Mouse (Mus musculus): ENCODE measurements around the gene Podn.
A peak's percentile ranks its signal among the peaks of the same experiment; 100 is the strongest.

Gene Podn

GRCm38 (mm10) chr4:108037027-108037426 lies 59.2 kb downstream of the Podn start:
- no peak for DNase-seq (ENCODE audit: low spot score)

- DNase-seq (ENCODE audit: low spot score): no peak
Observed at GRCm38 (mm10) chr4:108033041-108033764, 63.0 kb downstream of the Podn start.

GRCm38 (mm10) chr4:108032352-108032849 lies 63.8 kb downstream of the Podn start:
- DNase-seq (ENCODE audit: low spot score): no peak

DNA sequence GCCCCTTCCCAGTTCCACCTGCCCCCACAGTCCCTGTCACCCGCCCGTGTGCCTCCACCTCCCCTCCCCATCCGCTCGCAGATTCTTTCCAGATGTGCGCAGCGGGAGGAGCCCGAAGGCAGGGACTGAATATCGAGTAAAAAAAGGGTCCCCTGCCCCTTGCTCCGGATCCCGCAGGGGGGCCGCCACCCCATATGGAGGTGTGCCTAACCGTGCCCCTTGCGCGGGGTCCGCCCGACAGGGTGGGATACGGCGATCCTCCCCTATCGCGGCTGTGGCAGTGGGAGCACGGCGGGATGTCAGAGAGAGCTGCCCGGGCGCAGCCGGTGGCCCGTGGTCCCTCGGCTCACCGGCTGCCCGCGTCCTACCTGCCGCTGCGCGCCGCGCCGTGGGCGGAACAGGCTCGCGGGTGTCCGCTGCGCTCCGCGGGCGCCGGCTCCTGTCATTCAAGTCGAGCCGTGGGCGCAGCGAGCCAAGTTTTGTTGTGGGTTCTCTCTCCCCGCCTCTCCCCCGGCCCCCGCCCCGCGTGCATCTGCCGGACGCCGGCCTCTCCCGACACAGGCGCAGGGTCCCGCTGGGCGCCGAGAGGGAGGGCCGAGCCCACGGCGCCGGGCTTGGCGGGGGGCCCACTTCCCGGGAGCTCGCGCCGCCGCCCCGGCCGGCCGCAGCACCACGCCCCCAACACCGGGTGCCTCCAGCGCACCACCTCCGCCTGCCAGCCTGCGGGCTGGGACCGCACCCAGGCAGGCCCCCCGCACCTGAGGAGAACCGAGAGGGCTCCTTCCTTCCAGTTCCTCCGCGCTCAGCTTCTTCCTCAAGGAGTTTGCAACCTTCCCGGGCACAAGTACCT lies 64.5 kb downstream of the Podn start:
- DNase-seq (ENCODE audit: low spot score): peak; percentile 39

DNA sequence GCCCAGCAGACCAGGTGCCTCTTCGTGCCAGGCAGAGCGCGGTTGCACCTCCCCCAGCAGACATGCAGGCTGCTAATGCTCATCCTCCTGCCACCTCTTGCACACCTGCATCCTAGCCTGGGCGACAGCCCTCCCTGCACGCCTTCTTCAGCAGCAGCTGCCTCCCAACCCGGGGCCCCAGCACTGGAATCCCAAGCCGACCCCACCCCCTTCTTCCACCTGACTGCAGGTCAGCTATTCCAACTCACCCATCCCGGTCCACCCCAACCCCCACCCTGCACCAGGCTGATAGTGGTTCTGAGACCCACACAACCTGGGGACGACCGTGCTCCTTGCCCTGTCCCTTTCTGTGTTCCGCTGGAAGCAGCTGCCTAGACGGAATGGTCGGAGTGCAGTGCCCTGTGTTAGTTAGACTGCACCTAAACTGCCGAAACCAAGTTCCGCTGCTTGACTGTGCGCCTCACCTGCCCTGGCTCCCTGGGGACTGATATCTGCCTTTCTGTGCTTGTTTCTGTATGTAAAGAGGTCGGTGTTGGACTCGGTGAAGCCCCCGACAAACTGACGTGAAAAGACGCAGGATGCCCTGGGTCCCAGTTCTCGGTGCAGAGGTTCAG lies 65.2 kb downstream of the Podn start:
- no peak for DNase-seq (ENCODE audit: low spot score)

- DNase-seq (ENCODE audit: low spot score): no peak
Observed at GRCm38 (mm10) chr4:108026193-108026592, 70.1 kb downstream of the Podn start.

- DNase-seq (ENCODE audit: low spot score): no peak
Observed at GRCm38 (mm10) chr4:108025269-108025668, 71.0 kb downstream of the Podn start.

GRCm38 (mm10) chr4:108024641-108025040 lies 71.6 kb downstream of the Podn start:
- no peak for DNase-seq (ENCODE audit: low spot score)

- DNase-seq (ENCODE audit: low spot score): no peak
Observed at GRCm38 (mm10) chr4:108023186-108023585, 73.1 kb downstream of the Podn start.

DNA sequence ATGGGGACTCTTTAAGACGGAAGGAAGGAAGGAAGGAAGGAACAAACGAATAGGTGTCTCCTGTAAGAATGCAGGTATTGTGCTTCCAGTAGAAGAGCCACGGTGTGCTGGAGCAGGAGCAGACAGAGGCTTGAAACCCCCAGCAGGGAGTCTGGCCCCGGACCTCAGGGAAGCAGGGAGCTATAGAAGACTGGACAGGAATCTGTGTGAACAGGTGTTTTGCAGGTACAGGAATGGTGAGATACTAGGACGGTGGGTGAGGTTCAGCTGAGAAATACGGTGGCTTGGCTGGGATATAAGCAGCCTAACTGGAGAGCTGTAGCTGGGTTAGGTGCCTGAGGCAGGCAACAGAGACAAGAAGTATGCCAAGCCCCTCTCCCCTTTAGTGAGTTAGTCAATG lies 76.1 kb downstream of the Podn start:
- no peak for DNase-seq (ENCODE audit: low spot score)

- no peak for DNase-seq (ENCODE audit: low spot score)
Observed at GRCm38 (mm10) chr4:108018961-108019921, 77.0 kb downstream of the Podn start.

DNA sequence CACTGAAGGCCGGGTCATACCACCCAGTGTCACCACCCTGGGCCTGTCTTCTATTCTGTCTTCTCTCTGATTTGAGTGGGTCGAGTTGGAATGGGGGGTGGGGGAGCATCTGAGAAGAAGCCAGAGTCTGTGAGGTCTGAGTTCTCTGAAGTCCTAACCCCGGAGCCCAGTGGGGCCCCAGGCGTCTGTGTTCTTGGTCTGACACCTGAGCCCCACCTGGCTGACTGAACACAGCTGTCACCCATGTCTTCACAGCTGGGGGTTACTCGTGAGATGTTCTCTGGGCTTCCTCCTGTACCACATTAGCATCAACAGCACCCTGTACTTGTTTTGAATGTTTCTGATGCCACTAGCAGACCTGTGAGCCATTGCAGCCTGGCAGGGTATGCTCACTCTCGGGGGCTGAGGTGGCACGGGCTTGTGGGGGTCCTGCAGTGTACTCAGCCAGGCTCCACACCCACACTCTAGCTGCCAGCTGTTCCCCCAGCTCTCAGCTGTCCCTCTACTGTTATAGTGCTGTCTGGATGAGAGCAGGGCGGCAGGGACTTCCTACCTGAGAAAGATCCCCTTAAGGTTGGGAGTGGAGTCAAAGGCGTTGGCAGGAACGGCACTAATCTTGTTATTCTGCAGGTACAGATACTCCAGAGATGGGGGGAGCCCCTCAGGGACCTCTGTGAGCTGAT lies 77.9 kb downstream of the Podn start:
- DNase-seq (ENCODE audit: low spot score): no peak

DNA sequence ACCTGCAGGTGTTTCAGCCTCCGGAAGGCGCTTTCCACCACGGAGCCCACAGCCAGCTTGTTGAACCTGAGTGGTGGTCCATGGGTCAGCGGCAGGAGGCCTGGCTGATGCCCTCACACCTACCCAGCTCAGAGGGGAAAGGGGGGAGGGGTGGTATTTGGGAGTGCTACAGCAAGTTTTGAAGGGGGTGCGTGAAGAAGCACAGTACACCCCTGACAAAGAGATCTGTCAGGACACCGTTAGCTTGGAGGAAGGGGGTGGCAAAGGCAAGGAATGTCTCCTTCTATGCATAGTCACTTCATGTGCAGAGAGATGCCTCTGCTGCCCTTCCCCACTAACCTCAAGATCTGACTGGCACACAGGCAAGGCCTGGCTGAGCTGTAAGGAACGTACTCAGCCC lies 78.4 kb downstream of the Podn start:
- no peak for DNase-seq (ENCODE audit: low spot score)

DNA sequence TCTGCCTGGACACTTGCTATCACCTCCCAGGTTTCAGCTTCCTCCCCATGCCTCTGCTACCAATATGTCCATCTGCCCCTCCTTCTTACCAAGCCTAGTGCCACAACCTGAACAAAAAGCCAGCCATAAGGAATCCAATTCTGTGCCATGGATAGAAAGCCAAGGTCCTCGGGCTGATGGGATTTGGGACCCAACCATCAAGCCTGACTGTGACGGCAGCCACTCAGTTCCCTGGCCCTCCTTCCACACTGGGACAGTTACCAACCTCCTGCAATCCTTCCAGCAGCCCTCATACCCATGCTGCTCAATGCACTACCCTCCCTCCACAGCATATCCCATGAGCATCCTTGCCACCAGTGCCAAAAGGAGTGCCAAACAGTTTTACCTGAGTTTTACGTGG lies 79.9 kb downstream of the Podn start:
- no peak for DNase-seq (ENCODE audit: low spot score)

GRCm38 (mm10) chr4:108015067-108015765 lies 81.0 kb downstream of the Podn start:
- DNase-seq (ENCODE audit: low spot score): peak; percentile 41

GRCm38 (mm10) chr4:108014466-108014865 lies 81.8 kb downstream of the Podn start:
- no peak for DNase-seq (ENCODE audit: low spot score)

- no peak for DNase-seq (ENCODE audit: low spot score)
Observed at GRCm38 (mm10) chr4:108008541-108008940, 87.7 kb downstream of the Podn start.

- DNase-seq (ENCODE audit: low spot score): no peak
Observed at GRCm38 (mm10) chr4:108007532-108008103, 88.6 kb downstream of the Podn start.

DNA sequence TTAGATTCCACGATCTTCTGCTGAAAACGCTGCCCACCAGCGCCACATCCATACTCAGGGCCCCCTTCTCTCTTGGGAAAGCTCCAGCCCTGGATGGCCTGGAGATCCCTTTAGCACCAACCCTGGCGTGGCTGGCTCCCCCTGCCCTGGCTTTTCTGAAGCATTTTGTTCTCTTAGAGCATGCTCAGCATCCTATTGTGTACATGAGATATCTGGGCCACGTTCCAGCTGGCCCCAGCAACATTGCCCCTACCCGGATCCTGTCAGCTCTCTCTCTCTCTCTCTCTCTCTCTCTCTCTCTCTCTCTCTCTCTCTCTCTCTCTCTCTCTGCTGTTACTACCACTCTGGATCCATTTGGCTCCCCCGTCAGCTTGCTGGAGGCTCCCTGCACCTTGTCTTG lies 90.9 kb downstream of the Podn start:
- no peak for DNase-seq (ENCODE audit: low spot score)

DNA sequence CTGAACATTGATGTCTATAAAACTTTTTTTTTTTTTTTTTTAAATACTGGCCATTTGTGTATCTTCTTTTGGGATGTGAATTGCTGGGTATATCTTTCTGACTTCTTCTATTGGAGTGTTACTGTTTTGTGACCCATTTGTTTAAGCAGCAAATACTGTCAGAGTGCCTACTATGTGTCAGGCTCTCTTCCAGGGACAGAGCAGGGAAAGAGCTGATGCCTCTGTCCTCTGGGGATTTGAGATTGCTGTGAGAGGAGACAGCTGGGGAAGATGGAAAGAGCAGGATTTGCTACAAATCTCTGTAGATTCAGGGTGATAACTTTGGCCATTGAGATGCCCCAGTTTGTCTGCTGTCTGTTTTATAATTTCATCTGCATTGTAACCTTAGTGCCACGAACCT lies 96.9 kb downstream of the Podn start:
- no peak for DNase-seq (ENCODE audit: low spot score)

Measured in ovary, postnatal 14 days (tissue).